Mouse (Mus musculus): ENCODE data around the gene Fig4.

DNA sequence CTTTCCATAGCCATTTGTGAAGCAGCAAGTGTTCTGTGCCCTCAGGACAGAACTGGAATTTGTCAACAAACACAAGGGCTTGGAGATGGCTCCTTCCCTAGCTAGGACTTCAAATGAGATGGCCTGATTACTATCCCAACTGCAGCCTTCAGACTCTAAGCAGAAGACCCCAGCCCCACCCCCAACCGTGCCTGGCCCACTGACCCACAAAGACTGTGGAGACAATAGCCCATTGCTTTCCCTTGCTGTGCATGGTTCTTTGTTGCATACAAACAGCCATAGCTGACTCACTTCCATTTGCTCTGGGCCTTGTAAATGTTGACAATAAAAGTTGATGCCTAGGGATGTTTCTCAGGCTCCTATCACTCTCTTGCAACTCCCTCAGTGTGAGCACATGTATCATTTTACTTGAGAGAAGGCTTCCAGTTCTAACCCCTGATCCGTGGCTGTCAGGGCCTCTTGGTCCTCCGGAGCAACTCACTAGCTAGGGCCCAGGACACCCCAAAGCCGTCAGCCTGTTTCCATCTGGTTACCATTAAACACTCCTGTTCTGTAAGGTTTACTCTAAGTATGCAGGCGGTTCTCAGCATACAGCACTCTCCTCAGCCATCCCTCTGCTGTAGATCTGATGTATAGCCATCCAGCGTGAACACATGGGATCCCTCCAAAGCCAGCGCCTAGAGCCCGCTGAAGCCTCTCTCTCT, 52.9 kb downstream of the Fig4 start:
- TF ChIP-seq CTCF (IDR thresholded peaks at IDR 0.05; ENCODE audit: control insufficient read depth, insufficient read depth, insufficient read length) (no peak), USF1 (IDR thresholded peaks at IDR 0.05; ENCODE audit: low read depth) (no peak), MAX (IDR thresholded peaks at IDR 0.05) (no peak)

All from C2C12 (cell line).